Mouse (Mus musculus) liver, embryonic 14.5 days (tissue): ENCODE data around the gene Slc9a8. TPM values are rescaled to one million over a fixed set of nuclear protein-coding genes. Genes with fewer than 3 reads are reported as not detected.

Experiments
- ATAC-seq: fragments of 200-750 bp; cut with Nextera tagmentation; 2 replicates; pipeline ENCODE4 v1.8.0; 2017; ENCODE audit warnings: moderate number of reproducible peaks, mild to moderate bottlenecking, moderate library complexity; ENCODE audit not compliant: insufficient read depth
- DNase-seq, 3 experiments: peaks; one replicate each; pipeline ENCODE4 v3.0.0-alpha.2; 2012 to 2013; ENCODE audit warnings: low read depth in 3 of 3, low spot score in 3 of 3
- H3K27ac ChIP-seq: fragments of 300-500 bp; sonication (generic); 2 replicates; pipeline ENCODE4 v1.5.1; 2014; ENCODE audit warnings: moderate library complexity, mild to moderate bottlenecking, control low read depth, inconsistent platforms
- H3K27me3 ChIP-seq: fragments of 300-500 bp; sonication (generic); 2 replicates; pipeline ENCODE4 v1.6.1; 2014; ENCODE audit warnings: mild to moderate bottlenecking, low read length, moderate library complexity; ENCODE audit not compliant: control insufficient read depth, insufficient read depth
- H3K36me3 ChIP-seq: fragments of 300-500 bp; sonication (generic); replicated peaks from 2 replicates; pipeline ENCODE4 v1.6.1; 2014; ENCODE audit warnings: low read depth; ENCODE audit not compliant: control insufficient read depth, insufficient read depth
- H3K4me1 ChIP-seq, 2 experiments: fragments of 200-500 bp in 1 of 2; fragments of 300-500 bp in 1 of 2; sonication (generic) in 1 of 2; replicated peaks; 2 replicates each; pipeline ENCODE4 v1.6.1; 2012 to 2014; ENCODE audit warnings: antibody characterized with exemption in 1 of 2, inconsistent platforms in 1 of 2, low read length in 1 of 2; ENCODE audit not compliant: control insufficient read depth in 2 of 2, insufficient read depth in 2 of 2
- H3K4me2 ChIP-seq: fragments of 300-500 bp; sonication (generic); 2 replicates; pipeline ENCODE4 v1.6.1; 2014; ENCODE audit warnings: low read depth, mild to moderate bottlenecking, control low read depth, moderate library complexity
- H3K4me3 ChIP-seq, 2 experiments: fragments of 200-500 bp in 1 of 2; fragments of 300-500 bp in 1 of 2; sonication (generic) in 1 of 2; 2 replicates each; pipeline ENCODE4 v1.5.1; 2012 to 2014; ENCODE audit warnings: low read depth in 2 of 2, low read length in 2 of 2, mild to moderate bottlenecking in 2 of 2, control low read depth in 1 of 2, inconsistent platforms in 1 of 2, moderate library complexity in 1 of 2; ENCODE audit not compliant: insufficient read depth in 1 of 2
- H3K9ac ChIP-seq: fragments of 300-500 bp; sonication (generic); replicated peaks from 2 replicates; pipeline ENCODE4 v1.6.1; 2014; ENCODE audit warnings: mild to moderate bottlenecking, control low read depth, moderate library complexity
- H3K9me3 ChIP-seq: fragments of 300-500 bp; sonication (generic); 2 replicates; pipeline ENCODE4 v1.6.1; 2016; ENCODE audit warnings: low read length, mixed read lengths; ENCODE audit not compliant: control insufficient read depth
- CTCF ChIP-seq: IDR thresholded peaks from 2 replicates; pipeline ENCODE4 v1.5.1; 2016; ENCODE audit warnings: antibody characterized with exemption, low read depth, control low read depth
- EP300 ChIP-seq: IDR thresholded peaks from 2 replicates; pipeline ENCODE4 v1.6.1; 2016; ENCODE audit warnings: antibody characterized with exemption, low read depth
- WGBS: fragments of 180-500 bp; shearing (Covaris S2); extraction: QIAGEN DNeasy Blood & Tissue Kit; methylation state at CpG from one replicate; pipeline ENCODE4 v1.1.7; 2014; ENCODE audit not compliant: insufficient replicate concordance; 5-methylcytosine and 5-hydroxymethylcytosine counted together
- polyA plus RNA-seq, 2 experiments: library from polyadenylated mRNA; depleted of rRNA in 1 of 2; stranded (reverse) in 1 of 2; unstranded in 1 of 2; fragments of >200 nt; fragmentation: Nextera tagmentation in 1 of 2; extraction: Ambion mirVana in 1 of 2; gene quantifications; 2 replicates each; pipeline versions ENCODE4 v1.2.1 to v1.2.3; 2012 to 2014

Slc9a8 gene
- polyA plus RNA-seq, 2 experiments = 8.7 to 13.9 TPM

DNA sequence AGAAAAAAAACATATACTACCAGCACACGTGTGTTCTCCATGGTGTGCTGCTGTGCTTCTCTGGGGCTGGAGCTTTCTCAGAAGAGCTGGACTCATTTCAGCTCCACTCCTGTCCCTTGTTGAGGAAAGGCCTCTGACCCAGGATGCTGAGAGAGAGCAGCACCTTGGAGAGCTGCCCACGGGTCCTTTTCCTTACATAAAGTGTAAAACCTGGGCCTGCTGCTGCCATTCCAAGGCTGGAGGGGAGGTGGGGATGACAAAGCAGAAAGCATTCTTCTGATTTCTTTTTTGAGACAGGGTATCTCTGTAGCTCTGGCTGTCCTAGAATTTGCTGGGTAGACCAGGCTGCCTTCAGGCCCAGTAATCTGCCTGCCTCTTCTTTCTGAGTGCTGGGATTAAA lies 56.6 kb downstream of the Slc9a8 start:
- H3K4me1 ChIP-seq = no peaks in the 10 kb centered on the region
- no peak for TF ChIP-seq EP300
- no peak for TF ChIP-seq CTCF
- no peak overlapping the region for H3K4me3 ChIP-seq
- 43% methylated on average over 2 of the region's 2 CpGs for WGBS
- DNase-seq (no peak), ATAC-seq (no peak)
- no peaks in the 10 kb centered on the region for H3K27me3 ChIP-seq
- H3K4me2 ChIP-seq = no peak overlapping the region
- H3K9me3 ChIP-seq = no peaks in the 10 kb centered on the region
- H3K9ac ChIP-seq = no peak overlapping the region
- no peak overlapping the region for H3K27ac ChIP-seq
- H3K36me3 ChIP-seq = peaks cover 18% of the 10 kb centered on the region

DNA sequence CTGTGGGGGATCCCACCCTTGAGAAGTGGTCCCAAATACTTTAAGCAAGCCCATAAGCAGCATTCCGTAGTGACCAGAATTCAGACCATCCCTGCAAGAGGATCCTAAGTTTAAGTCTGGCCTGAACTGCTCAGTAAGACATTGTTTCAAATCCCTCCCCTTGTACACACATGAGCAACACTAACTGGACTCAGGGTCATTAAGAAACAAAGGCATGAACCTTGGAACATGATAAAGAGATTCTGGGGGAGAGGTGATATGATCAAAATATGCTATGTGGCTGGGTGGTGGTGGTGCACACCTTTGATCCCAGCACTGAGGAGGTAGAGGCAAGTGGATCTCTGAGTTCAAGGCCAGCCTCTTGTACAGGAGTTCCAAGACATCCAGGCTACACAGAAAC lies 58.0 kb downstream of the Slc9a8 start:
- Histone ChIP-seq H3K36me3 (peaks cover 15% of the 10 kb centered on the region), H3K27ac (no peak overlapping the region), H3K4me1 (no peaks in the 10 kb centered on the region), H3K27me3 (no peaks in the 10 kb centered on the region), H3K4me2 (no peak overlapping the region), H3K9ac (no peak overlapping the region), H3K4me3 (no peak overlapping the region), H3K9me3 (no peaks in the 10 kb centered on the region)
- DNase-seq (no peak), ATAC-seq (no peak)
- WGBS = 89% methylated on average over 1 of the region's 1 CpGs
- TF ChIP-seq EP300 (no peak), CTCF (no peak)

GRCm38 (mm10) chr2:167482681-167483080 lies 61.2 kb downstream of the Slc9a8 start:
- Histone ChIP-seq H3K4me2 (no peak overlapping the region), H3K4me3 (no peak overlapping the region), H3K4me1 (no peaks in the 10 kb centered on the region), H3K9ac (no peak overlapping the region), H3K9me3 (no peaks in the 10 kb centered on the region), H3K36me3 (peaks cover 21% of the 10 kb centered on the region), H3K27me3 (no peaks in the 10 kb centered on the region), H3K27ac (no peak overlapping the region)
- ATAC-seq (no peak), DNase-seq (no peak)
- WGBS = 85% methylated on average over 4 of the region's 4 CpGs
- TF ChIP-seq EP300 (no peak), CTCF (no peak)

- no peak overlapping the region for H3K4me2 ChIP-seq
- no peak overlapping the region for H3K4me3 ChIP-seq
- peaks cover 21% of the 10 kb centered on the region for H3K36me3 ChIP-seq
- no peaks in the 10 kb centered on the region for H3K9me3 ChIP-seq
- 85% methylated on average over 27 of the region's 27 CpGs for WGBS
- no peak for DNase-seq
- no peak for ATAC-seq
- H3K9ac ChIP-seq = no peak overlapping the region
- TF ChIP-seq CTCF (no peak), EP300 (no peak)
- H3K27me3 ChIP-seq = no peaks in the 10 kb centered on the region
- H3K27ac ChIP-seq = no peak overlapping the region
- no peaks in the 10 kb centered on the region for H3K4me1 ChIP-seq
Measured at GRCm38 (mm10) chr2:167483081-167483826, 61.7 kb downstream of the Slc9a8 start.

DNA sequence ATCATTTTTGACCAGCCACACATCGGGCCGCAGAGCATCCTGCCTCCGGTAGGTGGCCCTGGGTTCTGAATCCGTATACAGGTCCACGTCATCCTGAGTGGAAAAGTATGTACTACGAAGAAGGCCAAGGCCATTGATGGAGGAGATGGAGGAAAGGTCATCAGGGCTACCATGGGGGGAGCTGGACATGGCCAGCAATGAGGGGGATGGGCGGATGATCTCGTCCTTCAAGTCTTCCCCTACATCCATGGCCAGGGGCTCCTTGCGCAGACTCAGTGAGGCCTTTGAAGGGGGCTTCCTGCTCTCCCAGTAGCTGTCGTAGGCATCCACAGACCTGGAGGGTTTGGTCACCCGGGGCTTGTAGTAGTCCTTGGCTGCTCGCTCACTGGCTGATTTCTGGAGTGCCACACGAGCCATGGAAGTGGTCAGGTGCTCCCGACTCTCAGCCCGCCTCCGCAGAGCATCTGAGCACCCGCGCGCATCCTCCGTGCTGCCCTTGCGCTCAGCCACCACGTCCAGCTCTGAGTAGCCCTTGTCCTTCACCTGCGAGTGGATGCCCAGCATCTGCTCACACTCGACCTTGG lies 62.4 kb downstream of the Slc9a8 start:
- no peak for DNase-seq
- H3K9ac ChIP-seq = no peak overlapping the region
- H3K36me3 ChIP-seq = peaks cover 21% of the 10 kb centered on the region
- TF ChIP-seq CTCF = no peak
- no peak for TF ChIP-seq EP300
- H3K27ac ChIP-seq = no peak overlapping the region
- 84% methylated on average over 24 of the region's 24 CpGs for WGBS
- H3K27me3 ChIP-seq = no peaks in the 10 kb centered on the region
- H3K4me1 ChIP-seq = no peaks in the 10 kb centered on the region
- no peak overlapping the region for H3K4me3 ChIP-seq
- no peak for ATAC-seq
- no peak overlapping the region for H3K4me2 ChIP-seq
- no peaks in the 10 kb centered on the region for H3K9me3 ChIP-seq
